Mouse (Mus musculus): ENCODE results near the gene Il1f6. TPM values are rescaled to one million over a fixed set of nuclear protein-coding genes. Genes with fewer than 3 reads are reported as not detected.
"Not testable (repeated sequence)": the region's sequence is repeated elsewhere in the genome, so short reads cannot be mapped to it uniquely, and the experiment has no call there.

The Il1f6 gene
- not detected for polyA plus RNA-seq (2017; shearing (Covaris generic))

- ATAC-seq, result no peak
Observed at GRCm38 (mm10) chr2:24215118-24215517, at the start of gene Il1f6. Gene Il1f6, plus strand, starts transcription at chr2:24215418.

- not testable (repeated sequence) for ATAC-seq
Observed at GRCm38 (mm10) chr2:24181683-24182331, 33.4 kb upstream of the Il1f6 start.

- not testable (repeated sequence) for ATAC-seq
Observed at GRCm38 (mm10) chr2:24182423-24183147, 32.6 kb upstream of the Il1f6 start.

GRCm38 (mm10) chr2:24184092-24184491 lies 31.1 kb upstream of the Il1f6 start:
- not testable (repeated sequence) for ATAC-seq

GRCm38 (mm10) chr2:24186176-24186575 lies 29.0 kb upstream of the Il1f6 start, which contains the start of gene Il1f9:
Gene Il1f9, plus strand, starts transcription at chr2:24186476.
- no peak for ATAC-seq

GRCm38 (mm10) chr2:24187585-24187984 lies 27.6 kb upstream of the Il1f6 start:
- ATAC-seq, result no peak

GRCm38 (mm10) chr2:24188189-24188588 lies 27.0 kb upstream of the Il1f6 start:
- no peak for ATAC-seq

- ATAC-seq, result no peak
Observed at GRCm38 (mm10) chr2:24227191-24227590, 12.0 kb downstream of the Il1f6 start.

GRCm38 (mm10) chr2:24267503-24267902 lies 52.3 kb downstream of the Il1f6 start:
- no peak for ATAC-seq

- no peak for ATAC-seq
Observed at GRCm38 (mm10) chr2:24273619-24274018, 58.4 kb downstream of the Il1f6 start.

- ATAC-seq, result no peak
Observed at GRCm38 (mm10) chr2:24275146-24275545, 59.9 kb downstream of the Il1f6 start.

Other genes starting within 250 kb of the Il1f6 start
- gene Hnmt, start 166.0 kb upstream of the Il1f6 start, polyA plus RNA-seq (2017; shearing (Covaris generic)), result not detected
- not detected for gene Tbpl2, start 118.8 kb upstream of the Il1f6 start, polyA plus RNA-seq (2017; shearing (Covaris generic))
- not detected for gene Il1f8, start 62.3 kb upstream of the Il1f6 start, polyA plus RNA-seq (2017; shearing (Covaris generic))
- gene Il1f9, start 28.9 kb upstream of the Il1f6 start, polyA plus RNA-seq (2017; shearing (Covaris generic)), result not detected
- not detected for gene Il1f5, start 61.5 kb downstream of the Il1f6 start, polyA plus RNA-seq (2017; shearing (Covaris generic))
- not detected for gene Il1f10, start 75.8 kb downstream of the Il1f6 start, polyA plus RNA-seq (2017; shearing (Covaris generic))
- 1 to 10 TPM; 1.9 to 4.8 TPM for gene Il1rn, start 121.4 kb downstream of the Il1f6 start, polyA plus RNA-seq (2017; shearing (Covaris generic))
- gene Psd4, start 152.2 kb downstream of the Il1f6 start, polyA plus RNA-seq (2017; shearing (Covaris generic)), result 100 to 1,000 TPM in 1 of 2 experiments, 10 to 100 TPM in 1; 86.5 to 142 TPM

Measured in CD4-positive, CD25-positive, alpha-beta regulatory T cell, adult 4 months (primary cell).